Mouse (Mus musculus): ENCODE data around the gene Narfl.
A peak's percentile ranks its signal among the peaks of the same experiment; 100 is the strongest.

Gene Narfl

GRCm38 (mm10) chr17:25829558-25830017, 56.0 kb downstream of the Narfl start:
- DNase-seq (ENCODE audit: low read depth, low spot score) = no peak

- DNase-seq (ENCODE audit: low read depth, low spot score) = no peak
Observed at GRCm38 (mm10) chr17:25830200-25830753, 56.7 kb downstream of the Narfl start.

DNA sequence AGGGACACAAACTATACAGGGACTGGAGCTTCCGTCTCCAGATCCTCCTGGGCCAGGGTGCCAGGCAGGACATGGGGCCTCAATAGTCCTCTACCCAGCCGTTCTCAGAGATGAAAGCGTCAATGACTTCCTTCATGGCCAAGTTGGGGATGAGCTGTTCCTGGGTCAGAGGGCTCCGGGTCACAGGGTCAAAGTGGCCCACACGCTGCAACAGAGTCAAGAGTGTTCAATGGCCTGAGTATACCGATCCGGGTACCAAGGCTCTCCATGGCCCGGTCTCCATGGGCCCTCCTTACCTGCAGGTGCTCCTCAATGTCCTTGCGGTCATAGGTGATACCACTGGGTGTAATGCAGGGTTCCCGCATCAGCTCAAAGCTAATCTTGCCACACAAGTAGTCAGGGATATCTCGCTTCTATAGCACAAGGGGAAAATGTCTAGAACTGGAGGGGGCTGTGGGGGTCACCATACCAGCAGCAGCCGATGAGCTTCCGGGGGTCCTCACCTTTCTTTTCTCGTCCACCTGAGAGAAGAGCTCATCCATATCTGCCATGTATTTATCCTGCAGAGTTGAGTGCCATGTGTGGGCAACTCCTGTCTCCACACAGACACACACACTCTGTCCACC, 57.3 kb downstream of the Narfl start:
- no peak for DNase-seq (ENCODE audit: low read depth, low spot score)

DNA sequence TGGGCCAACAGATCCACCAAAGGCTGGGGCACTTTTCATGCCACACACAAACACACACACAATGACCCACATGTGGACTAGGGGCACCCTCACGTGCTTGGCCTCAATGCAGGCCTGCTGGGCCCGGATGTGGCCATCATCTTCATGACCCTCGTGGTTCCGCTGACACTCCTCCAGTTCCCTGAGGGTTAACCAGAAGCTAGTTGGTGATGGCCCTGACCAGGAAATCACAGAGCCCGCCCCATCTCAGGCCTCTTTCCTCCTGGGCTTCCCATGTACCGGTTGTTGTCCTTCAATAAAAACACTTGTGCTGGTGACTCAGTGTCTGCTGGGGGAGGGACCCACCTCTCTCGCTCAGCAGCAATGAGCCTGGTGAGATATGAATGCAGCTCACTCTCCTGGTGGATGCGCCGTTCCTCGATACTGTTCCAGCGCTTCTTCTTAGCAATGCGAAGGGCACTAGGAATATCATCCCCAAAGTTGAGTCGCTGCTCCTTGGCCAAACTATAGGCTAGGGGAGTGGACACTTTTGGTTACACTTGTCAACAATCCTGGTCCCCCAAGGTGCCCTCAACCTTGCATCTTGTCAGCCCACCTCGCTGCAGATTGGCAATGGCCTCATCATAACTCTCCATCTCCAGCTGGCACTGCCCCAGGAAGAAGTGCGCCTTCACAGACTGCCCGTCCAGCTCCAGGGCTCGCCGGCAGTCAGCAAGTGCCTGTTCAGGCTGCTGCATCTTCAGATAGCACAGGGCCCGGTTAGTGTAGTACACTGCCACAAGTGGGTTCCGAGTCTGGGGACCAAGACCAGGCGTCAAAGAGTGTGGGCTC, 58.1 kb downstream of the Narfl start:
- DNase-seq (ENCODE audit: low read depth, low spot score) = no peak

- peak; percentile 98 for DNase-seq (ENCODE audit: low read depth, low spot score)
Observed at GRCm38 (mm10) chr17:25832436-25833290, 59.1 kb downstream of the Narfl start.

Data from CD4-positive helper T cell, adult 2 months (primary cell).